Mouse (Mus musculus) E14TG2a.4 (cell line): ENCODE results near the gene Stx18.

Source experiments
- CTCF ChIP-seq: conservative IDR thresholded peaks from 2 replicates; pipeline ENCODE4 v1.5.1; 2014; ENCODE audit warnings: low read length
- NANOG ChIP-seq: IDR thresholded peaks from 2 replicates; pipeline ENCODE4 v1.6.1; 2014; ENCODE audit warnings: borderline replicate concordance, low read length, mixed read lengths
- POU5F1 ChIP-seq: IDR thresholded peaks from 2 replicates; pipeline ENCODE4 v1.6.1; 2014; ENCODE audit warnings: low read length, borderline replicate concordance

- TF ChIP-seq CTCF (no peak), NANOG (no peak), POU5F1 (no peak)
These were observed 46.1 kb downstream of the Stx18 start for GRCm38 (mm10) chr5:38084616-38085015.
